Mouse (Mus musculus): ENCODE results near the gene Olfr391-ps.

Olfr391-ps gene

DNA sequence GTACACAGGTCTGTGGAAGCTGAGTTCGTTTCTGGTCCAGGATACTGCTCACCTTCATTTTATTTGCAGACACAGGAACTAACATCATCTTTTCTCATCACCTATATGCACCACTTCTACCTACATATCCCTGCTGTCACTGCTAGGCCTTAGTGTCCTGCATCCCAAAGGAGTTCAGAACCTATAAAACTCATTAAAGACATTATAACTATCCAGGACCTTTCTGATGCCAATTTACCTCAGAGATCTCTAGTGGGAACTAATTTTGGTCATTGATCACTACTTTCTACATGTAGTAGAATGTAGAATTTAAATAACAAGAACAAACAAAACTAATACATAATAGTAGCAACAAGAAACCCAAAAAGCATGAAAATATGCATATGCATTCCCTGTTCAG is at the start of gene Olfr391-ps:
Olfr391-ps (minus strand) TSS at position 101 of the 400 bp plus-strand sequence.
- Histone ChIP-seq H3K9me3 (ENCODE audit: low read length) (no peaks in the 10 kb centered on the region), H3K27me3 (ENCODE audit: insufficient read depth, low read length) (no peaks in the 10 kb centered on the region), H3K36me3 (ENCODE audit: insufficient read depth, low read length) (no peaks in the 10 kb centered on the region), H3K4me3 (replicated peaks; ENCODE audit: low read length) (no peak within 1 kb of the TSS), H3K4me1 (replicated peaks; ENCODE audit: low read depth, low read length) (no peaks in the 10 kb centered on the region)
- no peak for TF ChIP-seq POU5F1 (IDR thresholded peaks at IDR 0.05; ENCODE audit: borderline replicate concordance, low read length)
- no peak for TF ChIP-seq CTCF (conservative IDR thresholded peaks at IDR 0.05; ENCODE audit: low read length)
- no peak for TF ChIP-seq NANOG (IDR thresholded peaks at IDR 0.05; ENCODE audit: borderline replicate concordance, low read length)

DNA sequence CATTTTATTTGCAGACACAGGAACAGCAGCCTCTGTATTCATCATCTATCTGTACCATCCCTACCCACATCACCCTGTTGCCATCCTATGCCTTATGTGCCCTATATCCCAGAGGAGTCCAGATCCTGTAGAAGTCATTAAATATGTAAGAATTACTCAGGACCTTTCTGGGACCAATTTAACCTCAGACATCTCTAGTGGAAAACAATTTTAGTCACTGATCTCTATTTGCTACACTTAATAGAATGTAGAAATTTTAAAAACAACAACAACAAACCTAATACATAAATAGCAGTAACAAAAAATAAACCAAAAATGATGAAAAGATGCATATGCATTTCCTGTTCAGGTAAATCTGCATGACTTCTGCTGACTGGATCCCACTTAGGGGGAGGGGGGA is 48.5 kb upstream of the Olfr391-ps start, which contains the start of gene Olfr393:
Olfr393 (minus strand) TSS at position 101 of the 400 bp plus-strand sequence.
- H3K27me3 ChIP-seq (ENCODE audit: insufficient read depth, low read length), result no peaks in the 10 kb centered on the region
- H3K4me1 ChIP-seq (replicated peaks; ENCODE audit: low read depth, low read length), result no peaks in the 10 kb centered on the region
- no peaks in the 10 kb centered on the region for H3K36me3 ChIP-seq (ENCODE audit: insufficient read depth, low read length)
- TF ChIP-seq POU5F1 (IDR thresholded peaks at IDR 0.05; ENCODE audit: borderline replicate concordance, low read length), result no peak
- no peak for TF ChIP-seq CTCF (conservative IDR thresholded peaks at IDR 0.05; ENCODE audit: low read length)
- no peak for TF ChIP-seq NANOG (IDR thresholded peaks at IDR 0.05; ENCODE audit: borderline replicate concordance, low read length)
- no peak within 1 kb of the TSS for H3K4me3 ChIP-seq (replicated peaks; ENCODE audit: low read length)
- no peaks in the 10 kb centered on the region; the same call in 1 of the 2 replicates for H3K9me3 ChIP-seq (ENCODE audit: low read length)

- no peak for TF ChIP-seq CTCF (conservative IDR thresholded peaks at IDR 0.05; ENCODE audit: low read length)
- TF ChIP-seq POU5F1 (IDR thresholded peaks at IDR 0.05; ENCODE audit: borderline replicate concordance, low read length), result no peak
- no peak for TF ChIP-seq NANOG (IDR thresholded peaks at IDR 0.05; ENCODE audit: borderline replicate concordance, low read length)
- no peaks in the 10 kb centered on the region for H3K4me1 ChIP-seq (replicated peaks; ENCODE audit: low read depth, low read length)
- no peak within 1 kb of the TSS for H3K4me3 ChIP-seq (replicated peaks; ENCODE audit: low read length)
- H3K36me3 ChIP-seq (ENCODE audit: insufficient read depth, low read length), result no peaks in the 10 kb centered on the region
- H3K27me3 ChIP-seq (ENCODE audit: insufficient read depth, low read length), result no peaks in the 10 kb centered on the region
- H3K9me3 ChIP-seq (ENCODE audit: low read length), result no peaks in the 10 kb centered on the region
Observed at GRCm38 (mm10) chr11:73816949-73817348, 14.1 kb upstream of the Olfr391-ps start, which contains the start of gene Olfr392. TSS of gene Olfr392 (minus strand) at chr11:73817049.

GRCm38 (mm10) chr11:73782664-73783063 is 20.2 kb downstream of the Olfr391-ps start, which contains the start of gene Olfr390:
TSS of gene Olfr390 (plus strand) at chr11:73782964.
- TF ChIP-seq POU5F1 (IDR thresholded peaks at IDR 0.05; ENCODE audit: borderline replicate concordance, low read length) (no peak), CTCF (conservative IDR thresholded peaks at IDR 0.05; ENCODE audit: low read length) (no peak), NANOG (IDR thresholded peaks at IDR 0.05; ENCODE audit: borderline replicate concordance, low read length) (no peak)
- no peaks in the 10 kb centered on the region for H3K4me1 ChIP-seq (replicated peaks; ENCODE audit: low read depth, low read length)
- no peaks in the 10 kb centered on the region for H3K9me3 ChIP-seq (ENCODE audit: low read length)
- no peaks in the 10 kb centered on the region for H3K27me3 ChIP-seq (ENCODE audit: insufficient read depth, low read length)
- no peak within 1 kb of the TSS for H3K4me3 ChIP-seq (replicated peaks; ENCODE audit: low read length)
- H3K36me3 ChIP-seq (ENCODE audit: insufficient read depth, low read length), result no peaks in the 10 kb centered on the region

DNA sequence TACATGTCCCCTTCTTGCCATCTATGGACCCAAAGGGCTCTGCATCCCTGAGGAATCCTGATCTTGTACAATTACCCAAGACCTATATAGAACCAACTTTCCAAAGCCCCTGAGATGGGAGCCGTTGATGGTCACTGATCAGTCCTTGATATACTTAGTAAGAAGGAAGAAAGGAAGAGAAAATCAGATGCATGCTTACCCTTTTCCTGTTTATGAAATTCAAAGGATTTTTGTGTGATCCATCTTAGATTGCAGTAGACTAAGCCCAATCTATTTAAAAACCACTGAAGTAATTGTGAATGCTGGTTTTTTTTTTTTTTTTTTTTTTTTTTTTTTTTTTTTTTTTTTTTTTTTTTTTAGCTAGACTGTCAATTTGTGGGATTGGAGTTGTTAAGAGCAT is 22.2 kb downstream of the Olfr391-ps start, which contains the start of gene Olfr389:
Olfr389 (minus strand) TSS at position 101 of the 400 bp plus-strand sequence.
- TF ChIP-seq POU5F1 (IDR thresholded peaks at IDR 0.05; ENCODE audit: borderline replicate concordance, low read length) (no peak), CTCF (conservative IDR thresholded peaks at IDR 0.05; ENCODE audit: low read length) (no peak), NANOG (IDR thresholded peaks at IDR 0.05; ENCODE audit: borderline replicate concordance, low read length) (no peak)

DNA sequence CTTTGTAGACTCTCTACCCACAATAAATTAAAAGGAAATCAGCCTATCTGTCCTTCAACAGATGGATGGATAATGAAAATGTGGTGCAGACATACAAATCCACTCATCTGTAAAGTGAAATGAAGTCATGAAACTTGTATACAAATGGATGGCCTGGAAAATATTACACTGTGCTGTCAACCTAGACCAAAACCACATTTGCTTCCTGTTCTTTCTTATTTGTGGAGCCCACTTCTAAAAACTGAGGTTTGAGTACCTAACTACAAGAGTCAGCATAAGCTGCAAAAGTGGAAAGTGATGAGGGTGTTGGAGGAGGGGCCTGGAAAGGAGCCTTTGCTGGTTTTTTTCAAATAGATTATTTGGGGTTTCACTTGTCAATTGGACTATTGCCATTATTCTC is 43.7 kb downstream of the Olfr391-ps start:
- no peaks in the 10 kb centered on the region for H3K4me1 ChIP-seq (replicated peaks; ENCODE audit: low read depth, low read length)
- peaks cover 30% of the 10 kb centered on the region for H3K9me3 ChIP-seq (ENCODE audit: low read length)
- no peak for TF ChIP-seq NANOG (IDR thresholded peaks at IDR 0.05; ENCODE audit: borderline replicate concordance, low read length)
- no peak for TF ChIP-seq POU5F1 (IDR thresholded peaks at IDR 0.05; ENCODE audit: borderline replicate concordance, low read length)
- TF ChIP-seq CTCF (conservative IDR thresholded peaks at IDR 0.05; ENCODE audit: low read length), result no peak
- H3K4me3 ChIP-seq (replicated peaks; ENCODE audit: low read length), result no peak overlapping the region
- H3K36me3 ChIP-seq (ENCODE audit: insufficient read depth, low read length), result no peaks in the 10 kb centered on the region
- H3K27me3 ChIP-seq (ENCODE audit: insufficient read depth, low read length), result no peaks in the 10 kb centered on the region

More for the DNA sequence above, 22.2 kb downstream of the Olfr391-ps start, which contains the start of gene Olfr389:
- Histone ChIP-seq H3K36me3 (ENCODE audit: insufficient read depth, low read length) (no peaks in the 10 kb centered on the region), H3K4me1 (replicated peaks; ENCODE audit: low read depth, low read length) (no peaks in the 10 kb centered on the region), H3K9me3 (ENCODE audit: low read length) (no peaks in the 10 kb centered on the region), H3K27me3 (ENCODE audit: insufficient read depth, low read length) (no peaks in the 10 kb centered on the region), H3K4me3 (replicated peaks; ENCODE audit: low read length) (no peak within 1 kb of the TSS)

Measured in E14TG2a.4 (cell line).